Mouse (Mus musculus): Measurements from ENCODE around the gene Gar1.
A peak's percentile ranks its signal among the peaks of the same experiment; 100 is the strongest.

Gene Gar1

GRCm38 (mm10) chr3:129831035-129831568 lies at the start of gene Gar1:
Gene Gar1, minus strand, starts transcription at chr3:129831396.
- TF ChIP-seq GATA4 (IDR thresholded peaks at IDR 0.05; ENCODE audit: insufficient replicate concordance, low read length) = no peak

- TF ChIP-seq GATA4 (IDR thresholded peaks at IDR 0.05; ENCODE audit: insufficient replicate concordance, low read length) = no peak
These were observed 48.7 kb upstream of the Gar1 start for GRCm38 (mm10) chr3:129879913-129880312.

- no peak for TF ChIP-seq GATA4 (IDR thresholded peaks at IDR 0.05; ENCODE audit: insufficient replicate concordance, low read length)
These were observed 48.0 kb upstream of the Gar1 start for GRCm38 (mm10) chr3:129879131-129879757.

DNA sequence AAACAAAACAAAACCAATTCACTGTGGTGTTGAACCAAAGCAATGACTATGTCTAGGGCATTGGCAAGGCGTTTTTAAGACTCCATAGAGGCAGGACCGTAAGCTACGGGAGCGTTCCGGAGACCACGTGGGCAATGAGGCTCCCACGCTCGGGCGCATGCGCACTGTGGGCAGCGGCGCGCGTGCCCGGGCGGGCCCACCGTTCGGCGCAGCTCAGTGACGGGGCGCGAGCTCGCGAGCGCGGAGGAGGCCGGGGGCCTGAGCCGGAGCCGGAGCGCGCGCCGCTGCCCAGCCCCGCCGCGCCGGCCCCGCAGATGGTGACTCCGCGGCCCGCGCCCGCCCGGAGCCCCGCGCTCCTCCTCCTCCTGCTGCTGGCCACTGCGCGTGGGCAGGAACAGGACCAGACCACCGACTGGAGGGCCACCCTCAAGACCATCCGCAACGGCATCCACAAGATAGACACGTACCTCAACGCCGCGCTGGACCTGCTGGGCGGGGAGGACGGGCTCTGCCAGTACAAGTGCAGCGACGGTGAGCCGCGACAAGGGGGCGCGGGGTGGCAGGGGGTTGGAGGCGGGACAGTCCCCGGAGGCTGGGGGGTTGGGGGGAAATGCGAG lies 47.3 kb upstream of the Gar1 start, which contains the start of gene Pla2g12a:
Pla2g12a (plus strand) TSS at position 202 of the 617 bp plus-strand sequence.
- TF ChIP-seq GATA4 (IDR thresholded peaks at IDR 0.05; ENCODE audit: insufficient replicate concordance, low read length) = no peak

DNA sequence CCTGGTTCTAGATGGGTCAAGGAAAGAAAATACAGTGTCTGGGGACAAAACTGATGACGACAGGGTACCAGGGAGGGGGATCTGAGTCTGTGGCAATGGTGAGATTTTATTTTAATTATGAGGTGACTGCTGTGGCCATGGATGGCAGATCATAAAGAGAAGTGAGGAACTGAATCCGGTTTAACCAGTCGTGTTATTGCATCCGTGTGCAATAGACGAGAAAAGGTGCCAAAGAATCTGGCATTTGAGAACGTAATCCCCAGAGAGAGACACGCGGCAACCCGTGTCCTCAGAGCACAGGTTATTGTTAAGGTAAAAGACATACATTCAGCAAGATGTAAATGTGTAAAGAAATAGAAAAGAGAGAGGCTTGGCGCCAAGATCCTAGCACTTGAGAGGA lies 46.1 kb upstream of the Gar1 start:
- no peak for TF ChIP-seq GATA4 (IDR thresholded peaks at IDR 0.05; ENCODE audit: insufficient replicate concordance, low read length)

DNA sequence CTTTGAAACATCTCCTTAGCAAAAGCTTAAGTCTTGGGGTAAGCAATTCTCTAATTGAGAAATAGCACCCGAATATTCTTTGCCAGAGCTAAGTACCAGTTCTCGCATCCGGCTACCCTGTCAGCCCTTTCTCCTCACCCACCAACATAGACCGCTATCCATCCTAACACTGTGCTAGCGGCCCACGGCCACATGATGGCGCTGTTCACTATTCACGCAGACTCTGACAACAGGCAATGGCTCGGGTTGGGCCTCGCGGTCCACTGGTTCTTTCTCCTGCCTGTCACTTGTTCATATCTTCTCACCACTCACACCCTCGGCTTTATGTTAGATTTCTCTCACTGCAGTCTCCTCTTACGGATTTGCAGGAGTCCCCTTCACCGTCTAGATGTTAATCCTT lies 32.5 kb upstream of the Gar1 start:
- TF ChIP-seq GATA4 (IDR thresholded peaks at IDR 0.05; ENCODE audit: insufficient replicate concordance, low read length) = no peak

- TF ChIP-seq GATA4 (IDR thresholded peaks at IDR 0.05; ENCODE audit: insufficient replicate concordance, low read length) = no peak
These were observed 31.4 kb upstream of the Gar1 start for GRCm38 (mm10) chr3:129862592-129862991.

GRCm38 (mm10) chr3:129846846-129847245 lies 15.7 kb upstream of the Gar1 start:
- no peak for TF ChIP-seq GATA4 (IDR thresholded peaks at IDR 0.05; ENCODE audit: insufficient replicate concordance, low read length)

- no peak for TF ChIP-seq GATA4 (IDR thresholded peaks at IDR 0.05; ENCODE audit: insufficient replicate concordance, low read length)
These were observed 14.7 kb upstream of the Gar1 start for GRCm38 (mm10) chr3:129845868-129846267.

DNA sequence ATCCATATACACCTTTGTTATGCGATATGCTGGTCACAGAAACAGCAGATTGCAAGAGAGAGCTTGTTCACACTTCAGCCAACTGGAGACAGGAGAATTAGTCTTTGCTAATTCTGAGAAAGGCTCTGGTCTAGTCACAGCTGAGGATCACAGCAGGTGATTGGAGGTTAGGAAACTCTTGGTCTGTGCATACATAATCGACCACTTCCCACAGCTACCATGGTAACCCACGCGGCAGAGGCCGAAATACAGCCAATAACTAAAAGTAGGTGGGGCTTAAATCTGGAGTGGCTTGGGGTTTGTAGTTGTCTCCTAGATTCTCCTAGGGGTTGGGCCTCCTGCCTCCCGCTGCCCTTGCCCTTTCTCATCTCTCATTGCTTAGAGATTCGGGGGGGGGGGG lies 6.8 kb upstream of the Gar1 start:
- no peak for TF ChIP-seq GATA4 (IDR thresholded peaks at IDR 0.05; ENCODE audit: insufficient replicate concordance, low read length)

- TF ChIP-seq GATA4 (IDR thresholded peaks at IDR 0.05; ENCODE audit: insufficient replicate concordance, low read length) = no peak
These were observed 5.8 kb upstream of the Gar1 start for GRCm38 (mm10) chr3:129836965-129837364.

- no peak for TF ChIP-seq GATA4 (IDR thresholded peaks at IDR 0.05; ENCODE audit: insufficient replicate concordance, low read length)
These were observed 5.0 kb upstream of the Gar1 start for GRCm38 (mm10) chr3:129836051-129836697.

GRCm38 (mm10) chr3:129835388-129835934 lies 4.3 kb upstream of the Gar1 start, which contains the start of gene Cfi:
Gene Cfi, plus strand, starts transcription at chr3:129835884.
- peak; percentile 86; the same call in 1 of the 2 replicates for TF ChIP-seq GATA4 (IDR thresholded peaks at IDR 0.05; ENCODE audit: insufficient replicate concordance, low read length)

- no peak for TF ChIP-seq GATA4 (IDR thresholded peaks at IDR 0.05; ENCODE audit: insufficient replicate concordance, low read length)
These were observed 570 bp downstream of the Gar1 start for GRCm38 (mm10) chr3:129830626-129831025.

- TF ChIP-seq GATA4 (IDR thresholded peaks at IDR 0.05; ENCODE audit: insufficient replicate concordance, low read length) = no peak
These were observed 3.5 kb downstream of the Gar1 start for GRCm38 (mm10) chr3:129827691-129828090.

- no peak for TF ChIP-seq GATA4 (IDR thresholded peaks at IDR 0.05; ENCODE audit: insufficient replicate concordance, low read length)
These were observed 4.5 kb downstream of the Gar1 start for GRCm38 (mm10) chr3:129826691-129827090.
